Mouse (Mus musculus): ENCODE data around the gene Scgb1c1. TPM values are rescaled to one million over a fixed set of nuclear protein-coding genes. Genes with fewer than 3 reads are reported as not detected.
"Not testable (repeated sequence)": the region's sequence is repeated elsewhere in the genome, so short reads cannot be mapped to it uniquely, and the experiment has no call there.

Scgb1c1 gene
- total RNA-seq, 2 experiments from 2014 or later, result 6.2 to 8.4 TPM

DNA sequence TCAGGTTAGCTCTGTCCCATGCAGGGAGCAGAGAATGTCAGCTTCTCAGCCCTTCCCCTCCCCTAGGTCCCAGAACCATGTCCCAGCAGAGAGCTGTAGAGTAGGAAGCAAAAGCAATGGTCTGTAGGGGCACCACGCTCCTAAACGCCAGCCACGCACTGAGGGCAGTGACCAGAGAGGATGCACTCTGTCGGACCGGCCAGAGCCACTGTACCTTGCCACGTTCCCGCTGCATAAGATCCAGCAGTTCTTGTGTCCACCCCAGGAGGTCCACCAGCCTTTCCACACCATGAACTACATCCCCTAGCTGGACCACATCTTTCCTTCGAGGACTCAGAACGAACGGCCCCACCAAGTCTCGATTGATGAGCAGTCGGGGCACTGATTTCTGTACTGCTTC lies 19.4 kb downstream of the Scgb1c1 start:
- intact Hi-C loops (cut with DNase I), result no loop called here
- DNase-seq, result no peak

DNA sequence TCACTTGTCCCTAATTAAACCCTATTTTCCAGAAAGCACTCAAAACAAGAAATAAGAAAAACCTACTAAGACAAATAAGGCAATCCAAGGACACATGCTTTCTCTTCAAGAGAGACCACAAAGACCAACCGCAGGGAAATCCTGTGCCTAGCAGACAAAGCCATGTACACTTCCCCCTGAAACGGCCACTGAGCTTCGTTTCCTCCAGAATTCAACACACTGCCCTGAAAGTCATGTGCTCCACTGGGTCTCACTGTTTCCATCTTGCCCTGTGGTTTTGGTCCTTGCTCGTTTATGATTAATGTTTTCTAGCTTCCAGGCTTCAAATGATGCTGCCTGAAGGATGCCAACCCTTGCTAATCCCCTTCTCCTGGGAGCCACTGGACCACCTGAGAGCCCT lies 28.9 kb downstream of the Scgb1c1 start:
- intact Hi-C loops (cut with DNase I), result no loop called here
- no peak for DNase-seq

DNA sequence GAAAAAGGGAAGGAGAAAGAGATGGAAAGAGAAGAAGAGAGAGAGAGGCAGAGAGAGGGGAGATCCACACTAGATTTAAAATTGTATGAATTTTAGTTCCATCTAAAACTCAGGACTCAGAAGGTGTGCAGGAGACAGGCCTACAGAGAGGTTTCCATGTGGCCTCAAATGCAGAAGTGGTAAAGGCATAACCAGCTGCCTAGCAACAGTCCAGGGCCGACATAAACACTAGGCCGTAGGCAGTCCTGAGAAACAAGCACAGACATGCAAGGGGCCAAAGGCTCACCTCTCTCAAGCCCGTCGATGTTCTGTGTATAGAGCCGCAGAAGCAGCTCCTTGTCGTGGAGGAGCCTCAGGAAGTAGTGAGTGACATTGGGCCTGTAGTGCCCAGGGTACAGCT lies 32.0 kb downstream of the Scgb1c1 start:
- intact Hi-C loops (cut with DNase I), result no loop called here
- no peak for DNase-seq

DNA sequence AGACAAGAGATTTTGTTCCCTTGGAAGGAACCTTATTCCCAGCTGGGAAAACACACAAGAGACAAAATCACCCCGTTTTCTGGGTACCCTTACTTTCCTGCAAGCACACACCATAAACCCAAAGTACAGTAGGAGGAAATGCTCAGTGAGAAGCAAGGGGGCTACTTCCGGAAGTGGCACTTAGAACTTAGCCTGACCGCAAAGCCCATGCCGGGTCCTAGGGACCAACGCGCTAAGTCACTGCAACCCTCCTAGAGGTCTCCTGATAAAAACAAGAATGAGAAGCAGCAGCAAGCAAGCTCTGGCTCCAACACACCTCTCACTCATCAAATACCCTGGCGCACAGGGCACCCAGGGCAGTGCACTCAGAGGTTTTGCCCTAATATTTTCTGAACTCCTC lies 34.0 kb downstream of the Scgb1c1 start:
- intact Hi-C loops (cut with DNase I), result no loop called here
- no peak for DNase-seq

DNA sequence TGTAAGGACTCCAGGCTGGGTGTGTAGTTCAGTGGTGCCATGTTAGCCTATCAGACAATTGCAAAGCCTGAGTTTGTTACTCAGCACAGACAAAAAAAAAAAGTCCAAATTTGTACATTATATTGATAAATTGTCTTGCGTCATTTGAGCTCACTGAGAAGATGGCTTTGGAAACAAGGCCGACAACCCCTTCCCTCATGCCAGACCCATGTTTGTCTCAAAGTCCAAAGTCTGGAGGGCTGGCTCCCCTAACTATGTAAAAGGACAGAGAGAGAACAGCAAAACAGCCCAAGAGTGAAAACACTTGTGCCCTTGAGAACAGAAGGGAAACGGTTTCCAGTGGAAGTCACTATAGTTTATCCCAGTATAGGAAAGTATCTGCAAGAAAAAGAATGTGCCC lies 35.1 kb downstream of the Scgb1c1 start:
- DNase-seq, result no peak
- intact Hi-C loops (cut with DNase I), result loop anchor here (5.0 kb wide), 1 partner anchor 33 kb away; the partner anchor contains the start of genes Odf3 and Scgb1c1

DNA sequence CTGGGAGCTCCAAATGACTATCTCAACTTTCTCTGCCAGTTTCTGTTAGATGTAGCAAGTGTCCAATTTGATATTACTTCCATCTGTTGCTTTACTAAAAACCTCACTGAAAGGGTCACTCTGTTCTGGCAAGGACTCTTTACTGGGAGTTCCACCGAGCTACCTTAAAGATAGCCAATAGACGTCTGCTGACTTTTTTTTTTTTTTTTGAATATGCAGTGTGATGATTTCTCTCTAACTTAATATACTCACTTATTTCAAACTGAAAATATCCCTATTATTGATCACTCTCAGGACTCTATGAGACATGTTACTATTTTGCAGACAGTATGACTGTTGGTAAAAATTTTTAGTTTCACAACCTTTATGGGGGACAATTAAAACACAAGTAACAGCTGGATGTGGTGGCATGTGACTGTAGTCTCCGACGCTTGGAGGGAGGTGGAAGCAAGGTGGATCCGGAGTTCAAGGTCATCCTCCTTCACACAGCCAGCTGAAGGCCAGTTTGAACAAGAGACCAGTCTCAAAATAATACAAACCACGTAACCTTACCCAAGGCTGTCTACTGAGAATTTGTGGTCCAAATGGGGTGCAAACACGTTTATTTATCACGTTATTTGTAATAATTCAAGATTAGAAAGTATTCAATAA lies 35.6 kb downstream of the Scgb1c1 start:
- DNase-seq, result no peak
- intact Hi-C loops (cut with DNase I), result loop anchor here (1.0 to 5.0 kb wide), 2 partner anchors 24 to 34 kb away; partner anchors contain the start of genes Bet1l, Odf3 and Scgb1c1

DNA sequence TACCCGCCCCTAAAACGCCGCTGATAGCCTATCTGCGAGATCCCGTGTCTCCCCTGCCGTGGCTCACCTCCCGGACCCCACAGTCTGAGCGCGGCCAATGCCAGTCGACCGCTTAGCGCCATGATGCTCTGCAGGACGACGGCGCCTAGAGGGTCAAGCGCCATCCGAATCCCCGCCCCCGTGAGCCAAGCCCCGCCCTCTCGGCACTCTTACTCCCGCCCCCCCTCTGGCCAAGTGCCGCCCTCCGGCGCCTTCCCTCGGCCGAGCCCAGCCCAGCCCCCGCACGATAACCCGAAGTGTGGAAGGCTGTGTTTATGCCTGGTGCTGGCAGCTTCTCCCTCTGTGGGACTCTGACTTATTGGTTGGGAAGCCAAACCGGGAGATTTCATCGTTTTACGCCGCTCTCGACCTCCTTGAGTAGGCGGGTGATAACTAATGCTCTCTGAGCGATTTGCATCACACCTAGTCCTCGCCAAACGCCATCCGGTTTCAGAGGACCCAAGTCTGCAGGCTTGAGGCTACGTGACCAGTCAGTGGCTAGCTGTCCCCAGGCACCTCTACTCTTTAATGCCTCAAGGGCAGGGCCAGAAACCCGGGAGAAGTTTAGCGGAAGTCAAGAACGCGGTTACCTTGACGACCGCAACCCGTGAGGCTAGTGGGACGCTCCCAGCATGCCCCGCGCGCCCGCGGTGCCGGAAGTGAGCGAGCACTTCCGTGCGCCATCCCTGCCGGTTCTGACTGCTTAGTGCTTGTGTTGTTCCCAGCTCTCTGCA lies 36.5 kb downstream of the Scgb1c1 start, which contains the start of the genes Psmd13 and Sirt3:
Gene Psmd13 (plus strand): TSS at position 273 of the 773 bp plus-strand sequence.
Gene Sirt3 (minus strand): TSS at position 614 of the 773 bp plus-strand sequence.
- intact Hi-C loops (cut with DNase I), result loop anchor here (1.0 to 5.0 kb wide), 3 partner anchors 19 to 35 kb away; partner anchors contain the start of genes Bet1l, Cox8b, Odf3 and Scgb1c1

DNA sequence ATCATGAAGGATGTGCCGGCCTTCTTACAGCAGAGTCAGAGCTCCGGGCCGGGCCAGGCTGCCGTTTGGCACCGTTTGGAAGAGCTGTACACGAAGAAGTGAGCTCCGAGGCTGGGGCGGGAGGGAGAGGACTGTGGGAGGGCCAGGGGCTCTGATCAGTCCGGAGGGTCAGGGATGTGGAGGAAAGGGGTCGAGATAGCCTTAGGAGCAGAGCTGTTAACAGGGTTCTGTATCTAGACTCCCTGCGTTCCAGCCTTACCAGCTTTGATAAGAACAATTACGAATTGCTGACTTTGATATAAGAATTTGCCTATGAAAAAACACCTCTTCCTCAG lies 37.1 kb downstream of the Scgb1c1 start:
- DNase-seq, result no peak
- intact Hi-C loops (cut with DNase I), result loop anchor here (2.0 to 5.0 kb wide), 2 partner anchors 18 to 35 kb away; partner anchors contain the start of genes Cox8b, Odf3 and Scgb1c1

More for the DNA sequence above, 36.5 kb downstream of the Scgb1c1 start, which contains the start of the genes Psmd13 and Sirt3:
- peak; percentile 95 to 96 for DNase-seq

DNA sequence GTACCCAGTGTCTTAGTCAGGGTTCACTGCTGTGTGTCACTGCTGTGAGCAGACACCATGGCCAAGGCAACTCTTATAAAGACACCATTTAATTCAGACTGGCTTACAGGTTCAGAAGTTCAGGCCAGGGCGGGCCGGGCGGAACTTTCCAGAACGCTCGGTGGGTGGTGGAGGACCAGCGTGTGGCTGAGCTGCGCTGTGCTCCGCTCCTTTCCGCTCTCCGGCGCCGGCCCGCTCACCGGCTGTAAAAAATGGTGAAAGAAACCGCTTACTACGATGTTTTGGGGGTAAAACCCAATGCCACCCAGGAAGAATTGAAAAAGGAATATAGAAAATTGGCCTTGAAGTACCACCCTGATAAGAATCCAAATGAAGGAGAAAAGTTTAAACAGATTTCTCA lies 45.3 kb downstream of the Scgb1c1 start:
- DNase-seq; intact Hi-C loops (cut with DNase I): not testable (repeated sequence)

DNA sequence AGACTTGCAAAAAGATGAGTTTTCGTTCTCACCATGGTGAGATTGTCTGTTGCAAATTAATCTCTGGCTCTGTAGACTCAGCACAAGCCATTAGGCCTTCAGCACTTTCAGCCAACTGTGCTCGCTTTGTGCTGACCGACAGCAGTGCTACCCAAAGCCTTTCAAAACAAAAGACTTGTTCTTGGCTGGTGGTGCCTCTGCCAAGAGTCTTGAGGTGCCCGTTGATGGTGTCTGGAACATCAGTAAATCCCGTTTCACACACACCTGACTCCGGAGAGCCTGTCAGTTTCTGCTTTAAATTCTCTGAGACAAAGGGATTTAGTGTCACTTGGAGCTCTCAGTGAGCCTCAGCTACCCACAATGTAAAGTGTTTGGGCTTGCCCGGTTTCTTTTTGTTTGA lies 48.7 kb downstream of the Scgb1c1 start:
- intact Hi-C loops (cut with DNase I), result no loop called here
- no peak for DNase-seq

DNA sequence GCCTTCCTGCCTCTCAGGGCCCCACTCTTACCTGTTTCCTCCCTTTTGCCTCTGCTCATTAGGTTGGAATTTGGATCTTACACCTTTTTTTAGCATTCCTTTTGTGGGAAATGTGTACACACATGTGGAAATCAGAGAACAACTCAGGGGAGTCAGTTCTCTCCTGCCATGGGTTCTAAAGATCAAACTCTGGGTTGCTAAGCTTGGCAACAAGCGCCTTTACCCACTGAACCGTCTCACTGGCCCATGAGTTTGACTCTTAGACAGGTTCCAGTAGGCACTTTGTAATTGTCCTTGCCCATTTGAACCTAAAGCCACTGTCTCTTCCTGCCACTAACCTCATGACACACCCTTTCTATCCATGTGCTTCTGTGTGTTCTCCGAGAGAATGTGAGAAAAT lies 49.3 kb downstream of the Scgb1c1 start:
- intact Hi-C loops (cut with DNase I), result no loop called here
- DNase-seq, result no peak

Other genes with a start within 250 kb of the Scgb1c1 start
- not detected for gene Olfr46, start 244.3 kb upstream of the Scgb1c1 start, total RNA-seq (2021)
- gene Olfr61, start 216.6 kb upstream of the Scgb1c1 start, total RNA-seq (2021), result not detected
- gene Olfr53, start 199.1 kb upstream of the Scgb1c1 start, total RNA-seq (2021), result not detected
- not detected for gene Olfr539, start 185.6 kb upstream of the Scgb1c1 start, total RNA-seq (2021)
- gene Olfr45, start 163.6 kb upstream of the Scgb1c1 start, total RNA-seq (2021), result not detected
- gene Olfr541, start 148.3 kb upstream of the Scgb1c1 start, total RNA-seq (2021), result not detected
- 1 to 10 TPM in 1 of 2 experiments, under 1 TPM in 1; 0.93 to 5.7 TPM for gene Cyp2e1, start 81.8 kb upstream of the Scgb1c1 start, total RNA-seq (2021)
- gene Syce1, start 57.7 kb upstream of the Scgb1c1 start, total RNA-seq (2021), result not detected
- gene Zfp941, start 23.4 kb upstream of the Scgb1c1 start, total RNA-seq (2021), result under 1 TPM; 0.22 to 0.36 TPM
- gene Urah, start 10.5 kb upstream of the Scgb1c1 start, total RNA-seq (2021), result not detected
- gene Odf3, start 2.3 kb downstream of the Scgb1c1 start, total RNA-seq (2021), result not detected
- not detected for gene Gm45785, start 10.8 kb downstream of the Scgb1c1 start, total RNA-seq (2021)
- 10 to 100 TPM; 23.7 to 24.5 TPM for gene Ric8a, start 11.4 kb downstream of the Scgb1c1 start, total RNA-seq (2021)
- 10 to 100 TPM; 11.3 to 12.5 TPM for gene Bet1l, start 12.0 kb downstream of the Scgb1c1 start, total RNA-seq (2021)
- gene Psmd13, start 36.4 kb downstream of the Scgb1c1 start, total RNA-seq (2021), result 10 to 100 TPM; 92.6 to 92.8 TPM
- gene Sirt3, start 36.8 kb downstream of the Scgb1c1 start, total RNA-seq (2021), result 10 to 100 TPM; 54.6 to 56.2 TPM
- gene Cox8b, start 54.9 kb downstream of the Scgb1c1 start, total RNA-seq (2021), result 1,000 to 10,000 TPM; 2,004 to 2,091 TPM
- not detected for gene Nlrp6, start 75.4 kb downstream of the Scgb1c1 start, total RNA-seq (2021)
- 1 to 10 TPM; 7.4 to 7.7 TPM for gene Pgghg, start 95.8 kb downstream of the Scgb1c1 start, total RNA-seq (2021)
- gene Ifitm5, start 104.7 kb downstream of the Scgb1c1 start, total RNA-seq (2021), result under 1 TPM; 0.38 to 0.80 TPM
- gene Gm45717, start 110.4 kb downstream of the Scgb1c1 start, total RNA-seq (2021), result not detected
- 100 to 1,000 TPM; 130 TPM for gene Ifitm2, start 110.4 kb downstream of the Scgb1c1 start, total RNA-seq (2021)
- gene Ifitm1, start 121.7 kb downstream of the Scgb1c1 start, total RNA-seq (2021), result 1 to 10 TPM; 3.1 to 4.2 TPM
- 10 to 100 TPM; 95.6 to 96.3 TPM for gene Ifitm3, start 165.2 kb downstream of the Scgb1c1 start, total RNA-seq (2021)
- 1 to 10 TPM in 1 of 2 experiments, under 1 TPM in 1; 0.34 to 1.1 TPM for gene Ifitm6, start 172.4 kb downstream of the Scgb1c1 start, total RNA-seq (2021)
- not detected for gene Gm17387, start 183.6 kb downstream of the Scgb1c1 start, total RNA-seq (2021)
- gene B4galnt4, start 215.6 kb downstream of the Scgb1c1 start, total RNA-seq (2021), result under 1 TPM; 0.07 to 0.14 TPM
- gene Pkp3, start 232.7 kb downstream of the Scgb1c1 start, total RNA-seq (2021), result under 1 TPM; 0.43 to 0.95 TPM